25 mouse cellular contexts compared by ENCODE assay signal in the genomic region with DNA sequence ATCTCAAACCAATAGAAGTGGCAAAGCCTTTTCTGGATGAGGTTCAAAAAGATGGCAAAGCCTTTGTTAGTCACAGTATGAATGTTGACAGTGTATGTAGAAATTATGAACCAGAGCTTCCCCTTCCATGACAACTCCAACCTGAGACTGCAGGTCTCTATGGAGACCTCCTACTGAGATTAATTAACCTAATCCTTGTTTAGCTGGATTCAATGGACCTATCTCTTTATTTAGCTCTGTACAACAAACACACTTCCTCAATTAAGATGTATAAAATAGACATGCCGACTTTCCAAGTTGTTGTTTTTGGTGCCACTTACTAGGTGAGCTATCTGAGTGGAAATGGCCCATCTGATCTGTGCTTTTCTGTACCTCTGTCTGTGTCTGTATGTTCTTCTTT.
"Had no signal": no experiment of that assay in that cellular context is flagged by ENCODE, and none has a peak within 500 bp of the region (broad histone marks: within the 10 kb centered on the region; RNA-seq: fewer than 3 reads in every experiment).

No protein-coding gene starts in this region.

- H3K4me1 ChIP-seq: embryonic facial prominence, embryonic 10.5 days; embryonic facial prominence, embryonic 12.5 days; embryonic facial prominence, embryonic 13.5 days; embryonic facial prominence, embryonic 15.5 days; forebrain, embryonic 10.5 days; forebrain, embryonic 12.5 days; forebrain, embryonic 13.5 days had no signal

- ATAC-seq: forebrain, embryonic 13.5 days; forebrain, embryonic 14.5 days; forebrain, embryonic 15.5 days; forebrain, embryonic 16.5 days; forebrain, postnatal 0 days had no signal

- H3K4me3 ChIP-seq: embryonic facial prominence, embryonic 10.5 days; embryonic facial prominence, embryonic 12.5 days; embryonic facial prominence, embryonic 13.5 days; embryonic facial prominence, embryonic 15.5 days; erythroblast, embryonic 14.5 days; forebrain, embryonic 10.5 days; forebrain, embryonic 12.5 days; forebrain, embryonic 13.5 days; forebrain, embryonic 15.5 days; gastrocnemius, adult 2 months; heart, adult 2 months had no signal

- DNase-seq: cerebellum, adult 8-10 months; cerebellum, adult 9-11 months; cerebellum, postnatal 10 days; cerebellum, postnatal 36 days; embryo, embryonic 11 days; forebrain, postnatal 0 days; gastrocnemius, adult 2 months; gastrocnemius, postnatal 10 days; gastrocnemius, postnatal 14 days; gastrocnemius, postnatal 25 days; gastrocnemius, postnatal 36 days; heart, adult 11 months; heart, adult 18-20 months; heart, adult 2 months had no signal

- H3K27me3 ChIP-seq: embryonic facial prominence, embryonic 12.5 days; embryonic facial prominence, embryonic 13.5 days; embryonic facial prominence, embryonic 15.5 days; forebrain, embryonic 12.5 days; forebrain, embryonic 13.5 days; forebrain, embryonic 15.5 days had no signal

- H3K9ac ChIP-seq: embryonic facial prominence, embryonic 12.5 days; embryonic facial prominence, embryonic 13.5 days; embryonic facial prominence, embryonic 15.5 days; forebrain, embryonic 12.5 days; forebrain, embryonic 13.5 days; forebrain, embryonic 15.5 days; forebrain, postnatal 0 days had no signal

- H3K36me3 ChIP-seq: embryonic facial prominence, embryonic 10.5 days; embryonic facial prominence, embryonic 12.5 days; embryonic facial prominence, embryonic 13.5 days; embryonic facial prominence, embryonic 15.5 days; forebrain, embryonic 10.5 days; forebrain, embryonic 12.5 days; forebrain, embryonic 15.5 days had no signal

- H3K4me2 ChIP-seq: embryonic facial prominence, embryonic 12.5 days; embryonic facial prominence, embryonic 13.5 days; embryonic facial prominence, embryonic 15.5 days; forebrain, embryonic 12.5 days; forebrain, embryonic 13.5 days; forebrain, embryonic 15.5 days had no signal

- H3K27ac ChIP-seq: embryonic facial prominence, embryonic 10.5 days; embryonic facial prominence, embryonic 12.5 days; embryonic facial prominence, embryonic 13.5 days; embryonic facial prominence, embryonic 15.5 days; forebrain, embryonic 10.5 days; forebrain, embryonic 12.5 days; forebrain, embryonic 13.5 days; forebrain, embryonic 15.5 days; gastrocnemius, adult 2 months; heart, adult 2 months had no signal

- H3K9me3 ChIP-seq: embryonic facial prominence, embryonic 10.5 days; embryonic facial prominence, embryonic 12.5 days; embryonic facial prominence, embryonic 13.5 days; embryonic facial prominence, embryonic 15.5 days; forebrain, embryonic 10.5 days; forebrain, embryonic 12.5 days; forebrain, embryonic 13.5 days; forebrain, embryonic 15.5 days had no signal
